Mouse (Mus musculus) forebrain, embryonic 16.5 days (tissue): ENCODE results near the gene Ppp2r5a. TPM values are rescaled to one million over a fixed set of nuclear protein-coding genes. Genes with fewer than 3 reads are reported as not detected.

Experiments used
- ATAC-seq: fragments of 200-750 bp; cut with Nextera tagmentation; 2 replicates; pipeline ENCODE4 v1.8.0; 2017; ENCODE audit warnings: mild to moderate bottlenecking, moderate library complexity
- H3K27ac ChIP-seq: fragments of 300-500 bp; sonication (generic); 2 replicates; pipeline ENCODE4 v1.5.1; 2014; ENCODE audit warnings: low read length, control low read depth
- H3K27me3 ChIP-seq: fragments of 300-500 bp; sonication (generic); replicated peaks from 2 replicates; pipeline ENCODE4 v1.6.1; 2014; ENCODE audit warnings: low read length; ENCODE audit not compliant: control insufficient read depth, insufficient read depth
- H3K36me3 ChIP-seq: fragments of 300-500 bp; sonication (generic); 2 replicates; pipeline ENCODE4 v1.6.1; 2014; ENCODE audit not compliant: control insufficient read depth, insufficient read depth
- H3K4me1 ChIP-seq: fragments of 300-500 bp; sonication (generic); replicated peaks from 2 replicates; pipeline ENCODE4 v1.6.1; 2014; ENCODE audit warnings: low read length; ENCODE audit not compliant: control insufficient read depth, insufficient read depth
- H3K4me2 ChIP-seq: fragments of 300-500 bp; sonication (generic); 2 replicates; pipeline ENCODE4 v1.6.1; 2014; ENCODE audit warnings: mild to moderate bottlenecking, low read length, control low read depth
- H3K4me3 ChIP-seq: fragments of 300-500 bp; sonication (generic); replicated peaks from 2 replicates; pipeline ENCODE4 v1.5.1; 2014; ENCODE audit warnings: mild to moderate bottlenecking, low read length, control low read depth
- H3K9ac ChIP-seq: fragments of 300-500 bp; sonication (generic); replicated peaks from 2 replicates; pipeline ENCODE4 v1.6.1; 2014; ENCODE audit warnings: low read depth, low read length, control low read depth
- H3K9me3 ChIP-seq: fragments of 300-500 bp; sonication (generic); 2 replicates; pipeline ENCODE4 v1.6.1; 2016; ENCODE audit warnings: low read length; ENCODE audit not compliant: control insufficient read depth
- WGBS: fragments of 180-500 bp; shearing (Covaris S2); extraction: QIAGEN DNeasy Blood & Tissue Kit; methylation state at CpG from one replicate; pipeline ENCODE4 v1.1.7; 2014; 5-methylcytosine and 5-hydroxymethylcytosine counted together
- polyA plus RNA-seq: library from polyadenylated mRNA; unstranded; fragments of >200 nt; fragmentation: Nextera tagmentation; extraction: Ambion mirVana; gene quantifications from 2 replicates; pipeline ENCODE4 v1.2.1, GENCODE M21; 2015

The Ppp2r5a gene
- polyA plus RNA-seq, 1 experiment from 2014 or later: 8.7 TPM

DNA sequence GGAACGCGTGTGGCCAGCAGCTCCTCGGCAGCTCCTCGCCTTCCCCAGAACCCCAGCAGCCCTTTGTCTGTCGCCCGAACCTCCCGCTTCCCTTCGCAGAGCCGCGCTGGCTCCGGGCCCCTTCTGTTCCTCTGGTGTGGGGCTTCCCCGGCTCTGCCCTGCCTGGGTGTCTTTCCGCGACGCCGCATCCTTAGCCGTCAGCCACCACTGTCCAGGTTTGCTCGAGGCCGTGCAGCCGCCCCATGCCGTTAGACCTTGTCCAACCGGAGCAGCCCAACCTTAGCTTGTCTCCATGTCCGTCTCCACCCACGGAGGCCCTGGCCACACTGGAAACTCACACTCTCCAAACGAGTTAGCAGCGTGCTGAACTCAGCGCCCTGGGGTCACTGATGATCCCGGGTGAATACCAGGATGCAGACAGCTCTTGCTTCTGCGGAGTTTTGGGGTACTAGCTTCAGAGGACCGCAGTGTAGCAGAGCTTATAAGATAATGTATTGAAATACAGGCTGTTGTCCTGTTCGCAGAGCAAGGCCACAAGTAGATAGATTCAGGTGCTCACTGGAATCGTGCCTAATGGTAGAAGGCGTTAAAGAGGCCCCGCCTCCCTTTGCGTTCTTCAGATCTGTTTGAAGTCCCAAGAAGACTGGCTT, 76.7 kb downstream of the Ppp2r5a start:
- peak overlapping the region; percentile 83 for H3K4me3 ChIP-seq
- H3K36me3 ChIP-seq: no peaks in the 10 kb centered on the region
- no peaks in the 10 kb centered on the region for H3K9me3 ChIP-seq
- H3K9ac ChIP-seq: peak overlapping the region; percentile 94
- ATAC-seq: peak; percentile 72
- peak overlapping the region; percentile 90 for H3K27ac ChIP-seq
- H3K27me3 ChIP-seq: no peaks in the 10 kb centered on the region
- H3K4me1 ChIP-seq: peaks cover 29% of the 10 kb centered on the region
- peak overlapping the region; percentile 81 for H3K4me2 ChIP-seq
- WGBS: under 1% methylated on average over 32 of the region's 35 CpGs

DNA sequence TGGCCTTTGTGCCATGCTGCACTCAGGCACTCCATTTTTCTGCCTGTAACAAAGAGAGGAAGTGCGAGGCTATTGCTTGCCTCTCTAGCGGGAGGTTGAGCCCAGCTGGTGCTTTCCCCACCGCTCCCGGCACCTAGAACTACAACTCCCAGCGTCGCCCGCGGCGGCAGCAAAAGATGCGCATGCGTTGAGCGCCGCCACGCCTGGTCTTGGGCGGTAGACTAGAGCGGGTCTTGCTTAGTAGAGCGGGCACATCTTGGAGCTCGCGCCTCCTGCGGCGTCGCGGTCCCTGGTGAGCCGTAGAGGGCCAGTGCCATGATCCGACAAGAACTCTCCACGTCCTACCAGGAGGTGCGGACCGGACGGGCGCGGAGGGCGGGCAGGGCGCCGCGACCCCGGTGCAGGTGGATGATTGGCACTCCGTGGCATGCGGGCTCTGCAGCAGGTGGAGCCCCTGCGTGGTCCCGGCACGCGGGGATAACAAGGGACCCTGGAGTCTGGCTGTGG, 77.3 kb downstream of the Ppp2r5a start, which contains the start of gene Tmem206:
Tmem206 (plus strand) TSS at position 187 of the 507 bp plus-strand sequence.
- Histone ChIP-seq H3K4me2 (peak within 1 kb of the TSS; percentile 81), H3K4me3 (peak within 1 kb of the TSS; percentile 83), H3K36me3 (no peaks in the 10 kb centered on the region), H3K27me3 (no peaks in the 10 kb centered on the region), H3K4me1 (peaks cover 29% of the 10 kb centered on the region), H3K27ac (peak within 1 kb of the TSS; percentile 90), H3K9ac (peak within 1 kb of the TSS; percentile 94), H3K9me3 (no peaks in the 10 kb centered on the region)
- WGBS: under 1% methylated on average over 42 of the region's 42 CpGs
- peak; percentile 97 for ATAC-seq

DNA sequence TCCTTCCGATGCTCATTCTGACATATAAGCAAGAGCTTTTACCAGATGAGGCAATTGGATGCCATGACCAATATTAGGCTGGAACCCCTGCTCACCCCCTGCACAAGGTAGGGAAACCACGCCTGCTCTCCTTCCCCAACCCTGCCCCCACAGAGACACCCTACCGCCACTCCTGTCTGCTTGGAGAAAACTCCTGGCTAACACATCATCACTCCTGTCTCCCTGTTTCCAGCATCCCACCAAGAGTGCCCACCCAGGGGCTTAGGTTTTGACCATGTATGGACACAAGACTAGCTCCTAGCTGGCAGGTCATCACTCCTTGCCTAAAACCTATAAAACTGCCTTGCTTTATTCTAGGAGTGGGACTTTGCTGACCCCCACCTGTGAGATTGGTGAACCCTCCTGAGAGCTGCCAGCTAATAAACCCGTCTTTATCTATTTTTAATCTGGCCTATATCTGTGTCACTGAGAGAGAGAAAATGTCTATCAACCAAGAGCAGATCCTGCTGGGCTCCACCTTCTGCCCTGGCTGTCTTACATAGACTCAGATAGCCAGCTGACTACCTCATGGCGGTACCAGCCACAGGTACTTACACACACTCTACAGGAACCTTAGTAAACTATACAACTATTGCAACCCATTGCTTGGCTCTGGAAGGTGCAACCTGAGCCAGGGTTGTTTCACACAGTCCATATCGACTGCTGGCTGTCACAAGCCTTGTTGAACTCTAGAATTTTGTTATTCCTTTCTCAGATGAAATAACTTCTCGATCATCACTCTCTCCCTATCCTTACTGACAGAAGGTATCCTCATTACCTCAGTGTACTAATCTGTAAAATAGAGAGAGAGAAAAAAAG, 78.1 kb downstream of the Ppp2r5a start:
- Histone ChIP-seq H3K27me3 (no peaks in the 10 kb centered on the region), H3K4me3 (no peak overlapping the region; the same call in 1 of the 2 replicates), H3K36me3 (no peaks in the 10 kb centered on the region), H3K27ac (peak overlapping the region; percentile 64), H3K4me1 (peaks cover 29% of the 10 kb centered on the region), H3K4me2 (peak overlapping the region; percentile 47), H3K9ac (peak overlapping the region; percentile 94), H3K9me3 (no peaks in the 10 kb centered on the region)
- peak; percentile 11 for ATAC-seq
- WGBS: 82% methylated on average over 7 of the region's 7 CpGs

DNA sequence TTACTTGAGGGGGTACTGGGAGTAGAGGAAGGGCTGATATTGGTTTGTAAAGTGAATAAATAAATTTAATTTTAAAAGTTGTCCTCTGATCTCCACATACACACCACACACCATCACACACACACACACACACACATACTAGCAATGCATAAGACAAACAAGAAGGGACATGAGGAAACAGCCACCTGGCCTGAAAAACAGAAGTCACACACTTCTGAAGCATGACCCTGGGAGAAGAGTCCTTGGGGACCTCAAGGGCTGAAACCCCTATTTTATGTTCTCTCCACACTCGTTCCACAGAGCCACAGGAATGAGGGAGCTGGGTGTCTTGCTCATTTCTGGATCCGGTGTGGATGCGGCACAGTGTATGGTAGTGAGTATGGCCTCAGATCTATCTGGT, 79.7 kb downstream of the Ppp2r5a start:
- no peak for ATAC-seq
- no peak overlapping the region for H3K9ac ChIP-seq
- no peak overlapping the region for H3K4me3 ChIP-seq
- no peaks in the 10 kb centered on the region for H3K27me3 ChIP-seq
- peaks cover 23% of the 10 kb centered on the region for H3K4me1 ChIP-seq
- WGBS: 90% methylated on average over 3 of the region's 3 CpGs
- H3K9me3 ChIP-seq: no peaks in the 10 kb centered on the region
- H3K4me2 ChIP-seq: no peak overlapping the region
- H3K27ac ChIP-seq: no peak overlapping the region
- no peaks in the 10 kb centered on the region for H3K36me3 ChIP-seq

DNA sequence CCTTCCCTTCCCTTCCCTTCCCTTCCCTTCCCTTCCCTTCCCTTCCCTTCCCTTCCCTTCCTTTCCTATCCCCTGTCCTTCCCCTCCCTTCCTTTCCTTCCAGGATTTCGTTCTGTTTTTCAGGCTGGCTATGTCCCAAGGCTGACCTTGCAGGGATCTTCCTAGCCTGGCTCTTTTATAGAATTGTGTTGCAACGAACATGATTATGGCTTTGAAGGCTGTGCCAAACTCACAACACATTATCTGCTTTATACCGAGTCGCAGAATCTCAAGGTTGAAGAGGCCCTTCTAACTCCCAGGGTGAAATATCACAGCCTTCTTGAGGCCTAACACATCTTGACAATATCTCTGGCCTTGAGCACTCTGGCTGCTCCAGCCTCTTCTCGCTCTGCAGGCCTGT, 84.4 kb downstream of the Ppp2r5a start:
- Histone ChIP-seq H3K27me3 (no peaks in the 10 kb centered on the region), H3K4me1 (peaks cover 5% of the 10 kb centered on the region), H3K4me3 (no peak overlapping the region), H3K4me2 (no peak overlapping the region), H3K36me3 (no peaks in the 10 kb centered on the region), H3K9me3 (no peaks in the 10 kb centered on the region), H3K27ac (no peak overlapping the region), H3K9ac (no peak overlapping the region)
- 61% methylated on average over 5 of the region's 5 CpGs for WGBS
- ATAC-seq: no peak

DNA sequence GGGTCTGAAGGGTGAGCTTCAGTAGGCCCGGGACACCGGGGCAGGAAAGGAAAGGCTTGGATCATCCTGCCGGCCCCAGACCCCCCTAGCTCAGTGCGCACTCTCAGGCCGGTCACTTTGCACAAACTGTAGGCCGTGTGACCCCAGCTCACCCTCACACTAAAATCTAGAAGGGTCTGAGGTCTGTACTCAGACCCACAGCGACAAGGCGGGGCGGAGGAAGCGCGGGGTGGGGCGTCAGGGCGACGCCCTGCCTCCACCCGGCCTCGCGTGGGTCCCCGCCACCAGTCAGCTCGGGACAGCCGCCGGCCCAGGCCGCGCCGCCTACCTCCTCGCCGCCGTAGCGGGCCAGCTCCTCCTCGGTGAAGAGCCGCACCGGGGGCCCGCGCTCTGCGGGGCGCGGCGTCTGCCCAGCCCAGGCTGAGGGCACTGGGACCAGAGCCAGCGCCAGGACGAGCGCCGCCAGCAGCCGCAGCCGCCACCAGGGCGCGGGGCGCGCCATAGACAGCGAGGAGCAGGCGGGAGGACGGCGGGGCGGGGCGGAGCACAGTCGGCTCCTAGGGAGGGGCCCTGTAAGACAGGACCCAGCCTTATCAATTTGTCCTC, 85.4 kb downstream of the Ppp2r5a start, which contains the start of gene Nenf:
Nenf (minus strand) TSS at position 604 of the 606 bp plus-strand sequence.
- peak within 1 kb of the TSS; percentile 84 for H3K4me2 ChIP-seq
- peak within 1 kb of the TSS; percentile 53; the same call in 1 of the 2 replicates for H3K27ac ChIP-seq
- peak; percentile 94 for ATAC-seq
- no peaks in the 10 kb centered on the region for H3K27me3 ChIP-seq
- peaks cover 7% of the 10 kb centered on the region for H3K4me1 ChIP-seq
- 1% methylated on average over 54 of the region's 54 CpGs for WGBS
- H3K36me3 ChIP-seq: no peaks in the 10 kb centered on the region
- peak within 1 kb of the TSS; percentile 74 for H3K4me3 ChIP-seq
- H3K9ac ChIP-seq: peak within 1 kb of the TSS; percentile 94
- H3K9me3 ChIP-seq: no peaks in the 10 kb centered on the region

DNA sequence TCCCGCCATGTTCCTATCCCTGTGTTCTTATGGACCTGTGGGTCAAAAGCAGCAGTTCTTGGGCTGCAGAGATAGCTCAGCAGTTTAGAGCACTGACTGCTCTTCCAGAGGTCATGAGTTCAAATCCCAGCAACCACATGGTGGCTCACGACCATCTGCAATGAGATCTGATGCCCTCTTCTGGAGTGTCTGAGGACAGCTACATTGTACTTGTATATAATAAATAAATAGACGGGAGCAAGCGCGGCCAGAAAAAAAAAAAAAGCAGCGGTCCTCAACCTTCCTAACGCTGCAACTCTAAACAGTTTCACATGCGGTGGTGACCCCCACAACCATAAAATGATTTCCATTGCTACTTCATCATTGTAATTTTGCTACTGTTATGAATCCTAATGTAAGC, 86.3 kb downstream of the Ppp2r5a start:
- no peak for ATAC-seq
- no peaks in the 10 kb centered on the region for H3K36me3 ChIP-seq
- H3K27me3 ChIP-seq: no peaks in the 10 kb centered on the region
- no peak overlapping the region for H3K27ac ChIP-seq
- peak overlapping the region; percentile 74; the same call in 1 of the 2 replicates for H3K4me3 ChIP-seq
- H3K4me2 ChIP-seq: peak overlapping the region; percentile 84
- peaks cover 10% of the 10 kb centered on the region for H3K4me1 ChIP-seq
- H3K9me3 ChIP-seq: no peaks in the 10 kb centered on the region
- H3K9ac ChIP-seq: no peak overlapping the region
- WGBS: 88% methylated on average over 8 of the region's 8 CpGs

DNA sequence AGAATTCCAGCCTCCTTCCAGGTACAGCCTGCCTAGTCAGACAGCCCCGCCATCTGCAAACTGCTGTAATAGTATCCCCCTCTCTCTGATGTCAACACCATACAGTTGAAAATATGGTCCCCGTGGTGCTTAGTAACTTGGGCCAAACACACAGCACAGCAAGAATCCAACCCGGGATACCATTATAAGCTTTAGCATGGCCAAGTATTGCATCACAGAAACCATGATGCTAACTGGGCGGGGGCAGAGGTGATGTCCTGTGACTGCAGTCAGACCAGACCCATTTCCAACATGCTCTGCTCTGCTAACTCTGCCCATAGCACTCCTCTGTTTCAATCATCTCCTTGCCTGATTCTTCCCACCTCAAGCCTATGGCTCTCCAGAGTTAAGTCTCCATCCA, 89.1 kb downstream of the Ppp2r5a start:
- Histone ChIP-seq H3K9me3 (no peaks in the 10 kb centered on the region), H3K4me2 (no peak overlapping the region), H3K9ac (no peak overlapping the region), H3K27ac (no peak overlapping the region), H3K36me3 (no peaks in the 10 kb centered on the region), H3K4me3 (no peak overlapping the region), H3K27me3 (no peaks in the 10 kb centered on the region), H3K4me1 (peaks cover 10% of the 10 kb centered on the region)
- 83% methylated on average over 4 of the region's 4 CpGs for WGBS
- no peak for ATAC-seq

DNA sequence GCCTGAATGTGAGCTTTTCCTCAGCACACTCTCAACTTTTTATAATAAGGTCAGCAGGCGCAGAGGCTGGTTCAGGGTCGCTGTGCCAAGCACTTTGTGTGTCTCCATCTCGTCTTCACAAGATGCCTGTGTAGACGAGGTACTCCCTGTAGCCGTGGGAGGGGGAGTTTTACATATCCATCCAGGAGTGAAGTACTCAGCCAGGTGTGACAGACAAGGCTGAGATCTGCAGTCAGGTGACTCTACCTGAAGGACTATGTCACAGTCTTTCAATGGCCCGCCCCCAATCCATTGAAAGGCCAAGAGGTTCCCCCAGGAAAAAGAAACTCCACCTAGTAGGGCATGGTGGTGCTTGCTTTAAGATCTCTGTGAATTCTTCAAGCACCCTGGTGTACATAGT, 89.9 kb downstream of the Ppp2r5a start:
- Histone ChIP-seq H3K36me3 (no peaks in the 10 kb centered on the region; the same call in 1 of the 2 replicates), H3K27me3 (no peaks in the 10 kb centered on the region), H3K27ac (no peak overlapping the region), H3K4me2 (peak overlapping the region; percentile 47; the same call in 1 of the 2 replicates), H3K9ac (no peak overlapping the region), H3K4me1 (peaks cover 10% of the 10 kb centered on the region), H3K9me3 (no peaks in the 10 kb centered on the region), H3K4me3 (no peak overlapping the region)
- WGBS: 73% methylated on average over 6 of the region's 6 CpGs
- no peak for ATAC-seq
